Mouse (Mus musculus) WW6 (cell line): ENCODE measurements around the gene Fkbp2.

ENCODE experiments used
- DNase-seq: peaks from one replicate; pipeline ENCODE4 v3.0.0-alpha.2; 2013; ENCODE audit warnings: low read depth, low spot score

Gene Fkbp2

GRCm38 (mm10) chr19:6971644-6972043, 8.7 kb downstream of the Fkbp2 start:
- DNase-seq = no peak

DNA sequence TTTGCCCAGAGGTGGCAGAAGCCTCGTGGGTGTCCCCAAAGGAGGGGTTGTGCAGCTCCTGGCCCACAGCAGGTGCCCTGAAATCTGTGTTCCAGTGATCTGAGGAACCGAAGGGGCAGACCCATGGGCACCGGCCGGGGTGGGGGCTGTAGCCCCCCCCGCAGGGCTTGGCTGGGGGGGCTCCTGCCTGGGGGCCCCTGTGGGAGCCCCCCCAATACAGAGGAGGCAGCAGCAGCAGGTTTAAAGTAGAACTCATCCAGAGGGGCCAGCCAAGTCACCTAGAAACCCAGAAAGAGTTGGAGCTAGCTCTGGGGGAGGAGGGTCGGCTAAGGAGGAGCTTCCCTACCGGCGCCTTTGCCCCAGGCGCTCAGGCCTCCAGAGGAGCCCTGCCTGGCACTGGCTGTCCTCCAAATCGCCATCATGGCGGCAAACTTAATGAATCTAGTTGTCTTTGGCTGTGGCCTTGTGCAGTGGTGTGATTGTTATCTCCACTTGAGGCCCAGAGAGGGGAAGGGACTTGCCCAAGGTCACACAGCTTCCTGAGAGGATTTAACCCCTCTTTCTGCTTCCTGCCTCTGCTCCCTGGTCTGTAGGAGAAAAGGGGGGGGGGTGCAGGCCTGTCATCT, 9.7 kb downstream of the Fkbp2 start:
- DNase-seq = no peak

DNA sequence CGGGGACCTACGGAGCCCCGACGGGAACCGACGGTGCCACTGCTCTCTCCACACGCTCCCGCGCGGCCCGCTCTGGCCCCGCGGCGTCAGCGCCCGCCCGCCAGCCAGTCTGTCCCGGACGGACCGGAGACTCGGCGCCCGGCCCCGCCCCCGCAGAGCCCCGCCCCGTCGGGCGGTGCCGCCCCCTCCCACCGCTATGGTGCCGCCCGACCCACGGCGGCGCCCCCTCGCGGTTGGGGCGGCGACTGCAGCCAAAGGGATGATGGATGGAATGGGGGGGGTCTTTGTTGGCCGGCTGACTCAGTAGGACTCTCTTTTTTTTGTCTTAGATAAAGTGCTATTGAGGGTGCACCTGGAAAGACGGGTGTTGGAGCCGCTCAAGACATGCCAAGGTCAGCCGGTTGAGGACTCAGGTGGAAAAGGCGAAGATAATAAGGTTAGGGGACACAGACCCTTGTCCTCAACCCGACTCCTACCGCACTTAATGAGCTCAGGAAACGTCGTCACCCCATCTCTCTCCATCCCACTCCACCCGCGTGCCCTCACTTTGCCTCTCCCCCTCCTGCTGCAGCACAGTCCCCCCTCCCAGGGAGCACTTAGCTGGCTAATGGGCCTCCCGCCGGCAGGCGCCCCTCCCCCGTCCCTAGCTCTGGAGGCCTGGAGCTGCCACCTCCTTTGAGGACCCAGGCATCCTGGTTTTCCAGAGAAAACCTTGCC, 10.5 kb downstream of the Fkbp2 start:
- DNase-seq = no peak

DNA sequence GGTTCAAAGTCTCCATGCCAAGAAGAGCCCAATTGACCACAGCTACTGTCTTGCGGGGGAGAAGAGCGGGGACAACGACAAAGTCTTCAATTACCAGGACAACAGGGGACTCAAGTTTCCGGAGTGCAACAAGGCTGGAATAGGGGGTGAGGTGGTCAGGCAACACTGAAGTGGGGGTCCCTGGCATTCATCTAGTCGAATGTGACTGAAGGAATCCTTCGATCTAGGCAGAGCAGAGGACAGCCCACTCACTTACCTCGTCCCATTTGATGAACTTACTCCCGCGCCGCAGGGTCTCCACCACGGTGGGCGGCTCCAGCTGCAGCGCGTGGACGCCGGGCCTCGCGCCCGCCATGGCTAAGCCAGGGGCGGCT, 11.0 kb downstream of the Fkbp2 start:
- DNase-seq = no peak

- no peak for DNase-seq
These were observed 11.6 kb downstream of the Fkbp2 start for GRCm38 (mm10) chr19:6968491-6969271.

- DNase-seq = no peak
These were observed 23.8 kb downstream of the Fkbp2 start for GRCm38 (mm10) chr19:6956461-6956860.

DNA sequence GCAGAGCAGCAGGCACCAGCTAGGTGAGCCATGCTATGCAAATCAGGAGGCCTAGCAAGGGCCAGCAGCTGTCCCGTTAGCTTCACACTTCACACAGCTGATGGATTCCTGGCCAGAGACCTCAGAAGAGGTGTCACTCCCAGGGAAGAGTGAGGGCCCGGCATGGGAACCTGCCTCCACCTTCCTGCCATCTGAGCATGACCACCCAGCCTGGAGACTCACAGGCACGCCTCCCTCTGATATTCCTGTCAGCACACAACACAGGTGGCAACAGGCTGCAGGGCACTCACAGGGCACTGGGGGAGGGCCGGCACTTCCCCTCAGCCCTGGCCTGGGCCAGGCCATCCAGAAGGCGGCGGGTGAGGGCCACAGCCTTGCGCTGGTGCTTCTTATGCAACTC, 24.9 kb downstream of the Fkbp2 start:
- no peak for DNase-seq

DNA sequence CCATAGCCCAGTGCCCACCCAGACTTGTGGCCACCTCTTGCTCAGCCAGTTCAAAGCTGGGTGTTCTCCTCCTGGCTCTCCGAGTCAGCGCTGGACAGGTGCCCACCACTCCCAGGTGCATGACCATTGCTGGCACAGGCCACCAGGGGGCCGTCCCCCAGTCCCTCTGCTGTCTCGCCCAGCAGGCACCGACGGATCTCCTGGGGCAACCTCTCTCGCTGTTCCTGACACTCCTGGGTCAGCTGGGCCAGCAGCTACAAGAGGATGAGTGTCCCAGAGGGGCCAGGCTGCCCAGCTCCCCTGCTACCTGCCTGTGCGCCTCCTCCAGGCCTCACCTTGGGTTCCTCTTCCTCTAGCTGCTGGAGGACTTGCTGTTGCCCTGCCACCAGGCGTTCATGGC, 26.3 kb downstream of the Fkbp2 start:
- no peak for DNase-seq

- DNase-seq = no peak
These were observed 27.6 kb downstream of the Fkbp2 start for GRCm38 (mm10) chr19:6952712-6953037.

- no peak for DNase-seq
These were observed 28.1 kb downstream of the Fkbp2 start for GRCm38 (mm10) chr19:6951994-6952711.

DNA sequence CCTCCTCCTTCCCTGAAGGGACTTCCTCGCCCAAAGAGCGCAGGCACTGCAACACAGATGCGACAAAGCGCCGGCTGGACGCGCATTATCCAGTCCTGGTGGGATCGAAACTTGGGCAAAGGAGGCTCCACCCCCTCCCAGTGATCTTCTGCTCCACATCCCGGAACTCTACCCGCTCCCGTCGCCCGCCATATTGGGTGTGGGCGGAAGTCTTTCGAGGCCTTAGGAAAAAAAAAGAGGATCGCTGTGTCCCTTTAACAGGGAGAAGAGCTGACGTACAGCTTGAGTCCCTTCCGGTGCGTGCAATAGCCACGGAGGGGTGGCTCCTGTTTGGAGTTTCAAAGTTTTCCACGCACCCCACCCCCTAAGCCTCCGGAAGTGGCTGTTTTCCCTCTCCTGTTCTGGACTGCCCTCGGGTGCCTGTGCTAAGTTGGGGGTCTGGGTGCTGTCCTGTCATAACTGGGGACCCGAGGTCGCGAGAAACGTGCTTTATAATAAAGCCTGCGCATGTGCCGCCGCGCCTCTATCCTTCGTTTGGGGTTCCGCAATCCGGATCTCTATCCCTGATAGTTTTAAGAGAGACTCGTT, 28.8 kb downstream of the Fkbp2 start:
- DNase-seq = peak; percentile 72

DNA sequence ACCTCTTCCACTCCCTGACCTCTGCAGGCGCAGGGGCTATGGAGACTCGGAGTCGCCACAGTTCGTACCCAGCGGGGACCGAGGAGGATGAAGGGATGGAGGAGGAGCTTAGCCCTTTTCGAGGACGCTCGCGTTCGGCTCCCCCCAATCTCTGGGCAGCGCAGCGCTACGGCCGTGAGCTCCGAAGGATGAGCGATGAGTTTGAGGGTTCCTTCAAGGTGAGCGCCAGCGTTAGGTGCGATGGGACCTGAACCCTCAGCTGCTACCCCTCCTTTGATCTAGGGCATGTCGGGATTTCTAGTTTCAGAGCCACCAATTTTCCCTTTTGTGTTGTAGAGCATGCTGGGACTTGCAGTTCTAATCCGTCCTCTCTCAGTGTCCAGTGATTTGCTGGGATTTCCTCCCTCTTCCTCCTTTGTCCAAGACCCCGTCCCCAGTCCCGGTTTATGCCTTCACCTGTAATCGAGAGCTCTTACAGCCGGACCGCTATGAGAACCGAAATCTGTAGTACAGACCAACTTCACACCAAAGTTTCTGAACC, 29.6 kb downstream of the Fkbp2 start:
- no peak for DNase-seq

- DNase-seq = no peak
These were observed 30.4 kb downstream of the Fkbp2 start for GRCm38 (mm10) chr19:6949951-6950350.

GRCm38 (mm10) chr19:6949532-6949931, 30.8 kb downstream of the Fkbp2 start:
- DNase-seq = no peak

GRCm38 (mm10) chr19:6948186-6948585, 32.1 kb downstream of the Fkbp2 start:
- DNase-seq = no peak

DNA sequence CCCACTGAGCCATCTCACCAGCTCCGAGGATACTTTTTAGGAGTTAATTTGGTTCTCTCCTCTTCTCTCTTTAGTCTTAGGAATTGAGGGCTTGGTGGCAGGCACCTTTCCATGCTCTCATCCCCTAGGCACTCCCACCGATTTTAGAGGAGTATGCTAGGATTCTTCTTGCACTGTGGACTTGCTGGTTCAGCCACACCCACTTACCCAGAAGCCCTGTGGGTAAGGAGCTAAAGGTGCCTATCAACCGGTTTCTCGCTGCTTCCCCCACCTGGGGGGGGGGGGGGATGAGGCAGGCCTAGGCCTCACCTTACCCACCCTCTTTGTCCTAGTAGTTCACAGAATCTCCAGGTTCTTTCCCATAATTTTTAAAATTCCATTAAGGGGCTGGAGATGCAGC, 32.6 kb downstream of the Fkbp2 start:
- DNase-seq = no peak

- DNase-seq = no peak
These were observed 36.6 kb downstream of the Fkbp2 start for GRCm38 (mm10) chr19:6943709-6944108.

DNA sequence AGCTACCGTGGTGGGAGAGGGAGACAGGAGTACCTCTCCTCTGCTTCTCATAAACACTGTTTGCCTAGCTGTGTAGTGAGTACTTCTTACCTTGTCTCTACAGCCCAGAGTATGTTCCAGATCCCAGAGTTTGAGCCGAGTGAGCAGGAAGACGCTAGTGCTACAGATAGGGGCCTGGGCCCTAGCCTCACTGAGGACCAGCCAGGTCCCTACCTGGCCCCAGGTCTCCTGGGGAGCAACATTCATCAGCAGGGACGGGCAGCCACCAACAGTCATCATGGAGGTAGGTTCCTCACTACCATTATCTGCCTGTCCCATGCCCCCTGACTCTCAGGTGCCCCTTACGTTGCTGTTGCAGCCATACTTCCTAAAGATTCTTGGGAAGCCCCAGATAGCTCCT, 37.5 kb downstream of the Fkbp2 start:
- no peak for DNase-seq

- peak; percentile 84 for DNase-seq
These were observed 38.0 kb downstream of the Fkbp2 start, which contains the start of gene Gpr137 for GRCm38 (mm10) chr19:6942249-6942691. TSS of gene Gpr137 (minus strand) at chr19:6942480.

- DNase-seq = peak; percentile 76
These were observed 38.7 kb downstream of the Fkbp2 start, which contains the start of gene Bad for GRCm38 (mm10) chr19:6941372-6942248. TSS of gene Bad (plus strand) at chr19:6941861.
